Mouse (Mus musculus): ENCODE results near the gene Ankfn1. TPM values are rescaled to one million over a fixed set of nuclear protein-coding genes. Genes with fewer than 3 reads are reported as not detected.

Ankfn1 gene
- polyA plus RNA-seq, 1 experiment from 2014 or later, result 0.18 TPM

DNA sequence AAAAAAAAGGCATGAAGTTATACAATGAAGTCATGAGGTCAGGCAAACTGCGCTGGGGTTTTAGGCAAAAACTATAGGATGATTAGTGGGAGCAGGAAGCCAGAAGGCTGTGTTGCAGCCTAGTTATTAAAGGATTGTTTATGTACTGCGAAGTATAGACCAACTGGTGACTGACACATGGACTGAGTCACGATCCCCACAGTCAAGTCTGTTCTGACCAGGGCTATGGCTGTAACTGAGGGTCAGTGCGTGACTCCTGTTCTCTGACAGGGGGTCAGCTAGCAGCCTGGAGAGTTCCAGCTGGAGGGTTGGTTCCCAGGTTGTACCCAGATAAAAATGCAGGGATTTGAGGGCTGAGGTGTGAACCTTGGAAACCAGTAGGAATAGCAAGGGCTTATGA, 301.4 kb downstream of the Ankfn1 start:
- Histone ChIP-seq H3K27me3 (ENCODE audit: insufficient read depth, poor library complexity, severe bottlenecking) (no peaks in the 10 kb centered on the region), H3K4me1 (peaks cover 4% of the 10 kb centered on the region; the same call in 1 of the 2 replicates), H3K36me3 (no peaks in the 10 kb centered on the region), H3K4me3 (no peak overlapping the region), H3K27ac (no peak overlapping the region), H3K9me3 (no peaks in the 10 kb centered on the region)
- DNase-seq (ENCODE audit: low spot score), result no peak
- 79% methylated on average over 4 of the region's 4 CpGs for WGBS

DNA sequence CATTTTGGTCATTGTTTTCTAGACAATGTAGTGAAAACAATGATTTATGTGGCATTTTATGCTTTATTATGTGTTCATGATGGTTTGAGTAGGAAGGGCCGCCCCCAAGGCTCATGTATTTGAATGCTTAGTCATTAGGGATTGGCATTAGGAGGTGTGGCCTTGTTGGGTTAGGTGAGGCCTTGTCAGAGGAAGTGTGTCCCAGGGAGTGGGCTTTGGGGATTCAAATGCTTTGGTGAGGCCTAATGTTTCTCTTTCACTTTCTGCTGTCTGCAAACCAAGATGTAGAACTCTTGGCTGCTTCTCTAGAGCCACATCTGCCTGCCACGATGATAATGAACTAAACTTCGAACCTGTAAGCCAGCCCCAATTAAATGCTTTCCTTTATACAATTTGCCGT, 304.6 kb downstream of the Ankfn1 start:
- H3K36me3 ChIP-seq, result no peaks in the 10 kb centered on the region
- 85% methylated on average over 4 of the region's 4 CpGs for WGBS
- no peaks in the 10 kb centered on the region for H3K9me3 ChIP-seq
- H3K4me3 ChIP-seq, result no peak overlapping the region
- DNase-seq (ENCODE audit: low spot score), result no peak
- H3K4me1 ChIP-seq, result peaks cover 3% of the 10 kb centered on the region; the same call in 1 of the 2 replicates
- H3K27ac ChIP-seq, result no peak overlapping the region
- H3K27me3 ChIP-seq (ENCODE audit: insufficient read depth, poor library complexity, severe bottlenecking), result no peaks in the 10 kb centered on the region

DNA sequence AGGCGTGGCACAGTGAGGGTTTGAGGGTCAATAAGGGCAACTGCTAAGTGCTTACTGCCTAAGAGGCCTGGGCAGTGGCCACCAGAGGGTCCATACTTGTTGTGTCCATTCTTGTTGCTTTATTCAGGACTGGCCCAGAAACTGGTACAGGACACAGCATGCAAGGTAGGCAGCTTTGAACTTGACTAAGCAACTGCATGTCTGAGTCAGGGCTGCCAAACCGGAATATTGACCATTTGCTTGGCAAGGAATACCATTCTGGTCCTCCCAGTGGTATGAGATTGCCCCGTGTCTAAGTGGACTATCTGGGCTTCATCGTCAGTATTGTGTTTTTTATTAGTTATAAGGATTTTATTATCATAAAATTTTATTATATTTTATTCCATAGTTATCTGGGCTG, 312.1 kb downstream of the Ankfn1 start:
- Histone ChIP-seq H3K27ac (no peak overlapping the region), H3K9me3 (no peaks in the 10 kb centered on the region), H3K27me3 (ENCODE audit: insufficient read depth, poor library complexity, severe bottlenecking) (no peaks in the 10 kb centered on the region), H3K36me3 (no peaks in the 10 kb centered on the region), H3K4me3 (no peak overlapping the region), H3K4me1 (peaks cover 12% of the 10 kb centered on the region)
- no peak for DNase-seq (ENCODE audit: low spot score)
- 87% methylated on average over 4 of the region's 4 CpGs for whole genome bisulfite sequencing

DNA sequence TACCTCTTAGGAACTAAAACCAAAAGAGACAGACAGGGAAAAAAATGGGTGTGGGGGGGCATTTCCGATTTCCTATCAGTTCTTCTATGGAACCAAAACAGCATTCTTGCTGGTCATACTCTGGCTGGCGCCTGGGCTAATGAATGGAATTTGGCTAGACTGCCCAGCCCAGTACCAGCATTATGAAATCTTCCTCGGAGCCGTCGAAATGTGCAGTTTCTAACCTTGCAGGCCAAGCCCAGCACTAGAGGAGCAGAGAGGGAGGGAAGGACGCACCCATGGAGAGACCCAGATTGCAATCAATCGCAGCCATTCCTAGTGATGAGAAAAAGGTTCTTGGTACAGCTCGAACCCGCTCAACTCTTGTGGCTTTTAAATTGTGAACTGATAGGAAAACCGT, 315.2 kb downstream of the Ankfn1 start:
- Histone ChIP-seq H3K9me3 (no peaks in the 10 kb centered on the region), H3K27me3 (ENCODE audit: insufficient read depth, poor library complexity, severe bottlenecking) (no peaks in the 10 kb centered on the region), H3K4me3 (no peak overlapping the region), H3K27ac (no peak overlapping the region), H3K36me3 (no peaks in the 10 kb centered on the region), H3K4me1 (peaks cover 12% of the 10 kb centered on the region)
- 78% methylated on average over 10 of the region's 10 CpGs for WGBS
- DNase-seq (ENCODE audit: low spot score), result no peak

DNA sequence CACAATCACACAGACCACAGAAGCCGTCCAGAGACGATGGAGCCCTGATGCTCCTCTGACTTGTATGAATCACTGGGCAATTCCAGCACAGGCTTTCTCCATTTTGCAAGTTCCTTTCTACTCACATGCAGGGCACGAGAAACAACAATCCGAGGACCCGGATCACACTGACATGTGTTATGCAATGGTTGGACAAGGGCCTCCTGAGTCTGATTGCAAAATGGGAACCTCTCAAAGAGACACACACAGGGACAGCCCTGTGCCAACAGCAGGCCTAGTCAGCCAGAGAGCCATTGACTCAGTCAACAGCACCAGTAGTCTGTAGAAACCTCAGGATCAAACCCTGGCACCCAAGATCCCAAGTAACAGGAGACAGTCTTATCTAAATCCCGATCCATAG, 318.0 kb downstream of the Ankfn1 start:
- Histone ChIP-seq H3K27ac (no peak overlapping the region), H3K27me3 (ENCODE audit: insufficient read depth, poor library complexity, severe bottlenecking) (no peaks in the 10 kb centered on the region), H3K36me3 (no peaks in the 10 kb centered on the region), H3K4me3 (no peak overlapping the region), H3K4me1 (peaks cover 20% of the 10 kb centered on the region), H3K9me3 (no peaks in the 10 kb centered on the region)
- no peak for DNase-seq (ENCODE audit: low spot score)
- 73% methylated on average over 6 of the region's 6 CpGs for WGBS

DNA sequence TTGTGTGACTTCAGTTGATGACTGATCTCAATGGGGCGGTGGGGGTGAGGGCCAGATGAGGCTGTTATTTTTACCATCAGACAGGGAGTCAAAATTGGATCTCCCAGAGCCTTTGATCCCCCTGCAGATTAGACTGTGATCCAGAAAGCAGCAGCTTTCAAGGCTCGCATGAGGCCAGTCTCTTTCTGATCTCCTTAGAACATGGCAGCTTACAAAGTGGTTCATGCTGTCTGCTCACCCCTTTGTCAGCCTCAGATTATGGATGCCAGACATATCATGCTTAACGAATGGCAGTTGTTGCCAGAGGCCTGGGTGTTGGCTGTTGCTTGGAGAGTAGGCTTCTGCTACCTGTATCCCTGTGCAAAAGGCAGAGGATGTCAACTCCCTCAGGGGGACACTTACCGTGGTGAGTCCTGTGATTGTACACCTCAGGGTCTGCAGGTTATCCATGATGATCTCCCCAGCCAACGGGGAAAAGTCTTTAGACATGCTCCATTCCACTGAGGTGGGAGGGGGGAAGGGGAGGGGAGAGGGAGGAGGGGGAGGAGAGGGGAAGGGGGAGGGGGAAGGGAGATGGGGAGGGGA, 321.7 kb downstream of the Ankfn1 start:
- 20% methylated on average over 5 of the region's 5 CpGs for WGBS
- DNase-seq (ENCODE audit: low spot score), result no peak
- Histone ChIP-seq H3K36me3 (no peaks in the 10 kb centered on the region), H3K27me3 (ENCODE audit: insufficient read depth, poor library complexity, severe bottlenecking) (no peaks in the 10 kb centered on the region), H3K4me3 (no peak overlapping the region), H3K27ac (no peak overlapping the region), H3K4me1 (peaks cover 14% of the 10 kb centered on the region), H3K9me3 (no peaks in the 10 kb centered on the region)

DNA sequence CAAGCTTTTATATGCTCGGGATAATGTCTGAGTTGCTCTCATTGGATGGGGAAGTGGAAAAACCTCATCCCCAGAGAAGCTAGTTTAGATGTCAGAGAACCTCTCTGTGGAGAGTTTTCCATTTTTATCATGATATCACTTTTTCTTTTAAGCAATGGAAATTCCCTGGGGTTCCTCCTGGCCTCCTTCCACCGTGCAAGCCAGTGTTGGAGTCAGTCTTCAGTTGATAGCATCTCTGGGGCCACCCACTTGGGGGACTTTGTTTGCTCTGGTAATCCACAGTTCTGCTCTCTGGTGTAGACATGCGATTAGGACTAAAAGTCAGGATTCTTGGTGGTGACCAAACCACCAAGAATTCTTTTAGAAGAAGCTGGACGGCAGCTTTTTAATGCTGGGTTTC, 322.8 kb downstream of the Ankfn1 start:
- Histone ChIP-seq H3K36me3 (no peaks in the 10 kb centered on the region), H3K9me3 (no peaks in the 10 kb centered on the region), H3K27ac (no peak overlapping the region), H3K4me1 (peaks cover 13% of the 10 kb centered on the region), H3K4me3 (no peak overlapping the region), H3K27me3 (ENCODE audit: insufficient read depth, poor library complexity, severe bottlenecking) (no peaks in the 10 kb centered on the region)
- DNase-seq (ENCODE audit: low spot score), result no peak
- 52% methylated on average over 4 of the region's 4 CpGs for whole genome bisulfite sequencing

DNA sequence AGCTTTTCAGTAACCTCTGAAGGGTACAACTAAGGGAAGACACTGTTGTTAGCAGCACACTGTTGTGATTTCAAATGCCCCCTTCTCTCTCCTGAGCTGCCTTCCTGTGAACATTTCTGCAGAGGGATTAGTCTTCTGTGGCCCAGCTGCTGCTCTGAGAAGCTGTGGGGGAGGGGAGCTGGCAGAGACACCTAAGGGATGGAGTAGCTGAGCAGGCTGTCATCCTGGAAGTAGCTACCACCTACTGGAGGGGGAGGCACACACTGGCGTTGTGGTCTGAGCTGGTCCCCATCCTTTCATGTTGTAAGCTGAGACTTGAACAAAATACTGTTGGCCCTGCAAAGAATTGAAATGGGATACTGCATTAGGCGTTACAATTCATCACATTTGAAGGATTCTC, 324.6 kb downstream of the Ankfn1 start:
- H3K27ac ChIP-seq, result no peak overlapping the region
- no peak overlapping the region for H3K4me3 ChIP-seq
- H3K27me3 ChIP-seq (ENCODE audit: insufficient read depth, poor library complexity, severe bottlenecking), result no peaks in the 10 kb centered on the region
- no peak for DNase-seq (ENCODE audit: low spot score)
- no peaks in the 10 kb centered on the region for H3K36me3 ChIP-seq
- WGBS, result 21% methylated on average over 2 of the region's 2 CpGs
- peaks cover 22% of the 10 kb centered on the region for H3K4me1 ChIP-seq
- H3K9me3 ChIP-seq, result no peaks in the 10 kb centered on the region

DNA sequence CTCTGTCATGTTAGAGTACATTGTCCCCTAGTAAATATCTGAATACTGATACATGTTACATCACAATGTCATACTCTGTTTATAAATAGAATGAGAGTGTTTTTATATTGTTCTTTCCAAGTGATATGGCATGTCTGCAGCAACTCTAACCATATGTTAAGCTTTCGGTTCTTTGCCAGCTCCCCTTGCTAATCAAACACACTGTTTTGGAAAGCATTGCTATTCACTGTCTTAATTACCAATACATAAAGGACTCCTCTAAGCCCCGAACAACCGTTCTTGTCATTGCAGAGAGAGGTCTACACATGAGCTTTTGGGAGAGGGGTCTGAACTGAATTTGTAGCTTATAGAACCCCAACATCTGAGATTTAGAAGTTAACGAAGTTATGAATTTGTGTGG, 327.0 kb downstream of the Ankfn1 start:
- Histone ChIP-seq H3K4me3 (no peak overlapping the region), H3K9me3 (no peaks in the 10 kb centered on the region), H3K27me3 (ENCODE audit: insufficient read depth, poor library complexity, severe bottlenecking) (no peaks in the 10 kb centered on the region), H3K36me3 (no peaks in the 10 kb centered on the region), H3K4me1 (peaks cover 15% of the 10 kb centered on the region), H3K27ac (no peak overlapping the region)
- no peak for DNase-seq (ENCODE audit: low spot score)
- 88% methylated on average over 4 of the region's 4 CpGs for WGBS

DNA sequence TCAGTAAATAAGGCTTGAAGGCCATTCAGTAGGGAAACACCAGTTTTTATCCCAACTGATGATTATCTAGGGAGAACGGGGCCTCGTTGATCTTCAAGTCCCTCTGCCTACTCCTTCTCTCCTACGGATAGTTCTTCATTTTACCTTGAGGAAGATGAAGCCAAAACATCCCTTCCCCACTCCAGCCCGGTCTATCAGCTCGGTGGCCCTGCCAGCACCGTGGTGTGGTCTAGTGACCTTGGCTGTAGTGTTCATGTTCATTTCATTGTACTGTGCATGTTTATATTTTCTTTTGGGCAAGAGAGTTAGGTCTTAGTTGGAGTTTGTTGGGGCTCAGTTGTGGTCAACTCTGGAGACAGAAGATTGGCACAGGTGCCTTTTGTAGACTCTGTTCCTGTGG, 328.5 kb downstream of the Ankfn1 start:
- WGBS, result 90% methylated on average over 6 of the region's 6 CpGs
- Histone ChIP-seq H3K4me1 (peaks cover 14% of the 10 kb centered on the region), H3K27me3 (ENCODE audit: insufficient read depth, poor library complexity, severe bottlenecking) (no peaks in the 10 kb centered on the region), H3K4me3 (no peak overlapping the region), H3K9me3 (no peaks in the 10 kb centered on the region), H3K27ac (no peak overlapping the region), H3K36me3 (no peaks in the 10 kb centered on the region)
- DNase-seq (ENCODE audit: low spot score), result no peak

DNA sequence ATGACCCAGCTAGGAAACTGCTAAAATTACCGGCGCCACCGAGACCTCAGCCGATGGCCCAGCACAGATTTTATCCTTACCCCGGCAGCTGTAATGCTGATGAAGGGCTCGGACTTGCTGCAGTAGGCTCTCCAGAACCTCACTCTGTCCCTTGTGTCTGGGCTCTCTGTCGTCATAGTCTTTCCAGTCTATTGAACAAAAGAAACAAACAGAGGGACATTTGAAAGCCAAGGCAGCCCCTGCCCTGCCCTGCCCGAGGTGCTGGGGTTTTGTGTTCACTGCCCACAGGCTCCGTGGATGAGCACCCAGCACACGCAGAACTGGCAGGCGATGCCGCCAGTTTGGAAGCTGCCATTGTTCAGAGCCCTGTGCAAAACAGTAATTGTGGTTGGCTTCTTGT, 330.0 kb downstream of the Ankfn1 start:
- Histone ChIP-seq H3K4me3 (no peak overlapping the region), H3K9me3 (no peaks in the 10 kb centered on the region), H3K36me3 (no peaks in the 10 kb centered on the region), H3K27me3 (ENCODE audit: insufficient read depth, poor library complexity, severe bottlenecking) (no peaks in the 10 kb centered on the region), H3K27ac (no peak overlapping the region), H3K4me1 (peaks cover 8% of the 10 kb centered on the region)
- WGBS, result 78% methylated on average over 12 of the region's 12 CpGs
- no peak for DNase-seq (ENCODE audit: low spot score)

DNA sequence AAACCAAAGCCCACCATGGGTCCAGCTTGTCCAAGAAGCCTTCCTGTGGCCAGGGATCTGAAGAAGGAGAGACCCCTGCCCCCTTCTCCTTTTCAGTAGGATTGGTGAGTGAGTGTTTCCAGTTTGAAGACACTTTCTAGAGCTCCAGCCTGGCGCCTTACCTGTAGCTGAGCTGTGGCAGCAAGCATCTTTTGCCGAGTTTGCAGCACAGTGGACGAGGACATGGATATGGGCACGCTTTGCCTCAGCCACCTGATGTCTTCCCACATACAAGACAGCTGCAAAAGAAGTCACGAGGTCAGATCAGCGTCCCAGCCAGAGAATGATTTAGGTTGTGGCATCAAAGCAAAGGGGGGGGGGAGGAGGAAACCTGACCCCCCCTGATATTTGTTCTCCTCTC, 336.9 kb downstream of the Ankfn1 start:
- WGBS, result 84% methylated on average over 6 of the region's 6 CpGs
- DNase-seq (ENCODE audit: low spot score), result no peak

DNA sequence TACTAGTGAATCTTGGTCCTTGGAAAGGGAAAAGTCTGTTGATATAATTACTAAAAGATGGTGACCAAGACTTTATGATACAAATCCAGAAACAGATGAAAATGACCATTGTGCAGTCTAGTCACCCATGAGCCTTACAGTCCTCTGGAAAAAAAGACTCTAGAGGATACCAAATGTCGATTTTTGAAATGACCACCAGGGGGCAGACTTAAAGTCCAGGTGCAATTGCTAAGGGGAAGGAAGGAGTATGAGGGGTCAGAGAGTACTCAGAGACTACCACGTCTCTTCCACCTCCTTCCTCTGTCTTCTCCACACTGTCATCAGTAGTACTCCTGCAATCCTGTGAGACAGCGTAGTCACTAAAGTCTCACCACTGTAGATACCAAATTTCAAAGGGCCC, 353.1 kb downstream of the Ankfn1 start:
- WGBS, result 51% methylated on average over 3 of the region's 3 CpGs
- no peaks in the 10 kb centered on the region for H3K27me3 ChIP-seq (ENCODE audit: insufficient read depth, poor library complexity, severe bottlenecking)
- no peak overlapping the region for H3K27ac ChIP-seq
- no peaks in the 10 kb centered on the region for H3K36me3 ChIP-seq
- H3K4me1 ChIP-seq, result peaks cover 11% of the 10 kb centered on the region
- DNase-seq (ENCODE audit: low spot score), result no peak
- no peaks in the 10 kb centered on the region for H3K9me3 ChIP-seq
- no peak overlapping the region for H3K4me3 ChIP-seq

More for the DNA sequence above, 336.9 kb downstream of the Ankfn1 start:
- H3K36me3 ChIP-seq, result no peaks in the 10 kb centered on the region
- H3K27me3 ChIP-seq (ENCODE audit: insufficient read depth, poor library complexity, severe bottlenecking), result no peaks in the 10 kb centered on the region
- H3K27ac ChIP-seq, result no peak overlapping the region
- H3K9me3 ChIP-seq, result no peaks in the 10 kb centered on the region
- no peak overlapping the region for H3K4me3 ChIP-seq
- H3K4me1 ChIP-seq, result 0 out of 2 replicates have a peak, but pooled peaks cover 4% of the 10 kb centered on the region

DNA sequence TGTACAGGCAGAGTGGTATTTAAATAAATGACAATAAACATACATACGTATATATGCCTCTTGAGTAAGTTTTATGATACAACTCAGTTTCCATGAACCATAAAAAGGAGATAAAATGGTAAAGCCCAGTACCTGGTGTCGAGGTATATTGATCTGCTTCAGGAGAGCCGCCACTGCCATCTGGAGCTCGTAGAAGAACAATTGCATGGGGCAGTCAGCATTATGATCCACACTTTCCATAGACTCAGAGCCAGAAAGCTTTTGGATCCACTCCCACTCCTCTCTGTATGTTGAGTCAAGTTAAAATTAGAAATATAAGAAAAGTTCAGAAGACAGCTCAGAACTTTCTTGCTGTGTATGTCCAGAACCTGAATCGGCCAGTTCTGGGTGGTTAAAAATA, 354.8 kb downstream of the Ankfn1 start:
- H3K4me3 ChIP-seq, result no peak overlapping the region
- 86% methylated on average over 5 of the region's 5 CpGs for WGBS
- peaks cover 16% of the 10 kb centered on the region for H3K4me1 ChIP-seq
- DNase-seq (ENCODE audit: low spot score), result no peak
- H3K27ac ChIP-seq, result no peak overlapping the region
- H3K9me3 ChIP-seq, result no peaks in the 10 kb centered on the region
- no peaks in the 10 kb centered on the region for H3K27me3 ChIP-seq (ENCODE audit: insufficient read depth, poor library complexity, severe bottlenecking)
- no peaks in the 10 kb centered on the region for H3K36me3 ChIP-seq
